Mouse (Mus musculus): ENCODE measurements around the gene Cacng6. TPM values are rescaled to one million over a fixed set of nuclear protein-coding genes. Genes with fewer than 3 reads are reported as not detected.

Cacng6 gene
- not detected in 2 replicates for polyA plus RNA-seq (2012; ENCODE audit: insufficient read depth, insufficient read length, missing spikeins)

GRCm38 (mm10) chr7:3423895-3424294 lies at the start of gene Cacng6:
Gene Cacng6, plus strand, starts transcription at chr7:3424195.
- Histone ChIP-seq H3K4me3 (ENCODE audit: insufficient read depth, low read length) (no peak within 1 kb of the TSS), H3K27ac (ENCODE audit: insufficient read depth, low read depth, low read length) (no peak within 1 kb of the TSS), H3K4me1 (ENCODE audit: control insufficient read depth, insufficient read depth, low read length) (peaks cover 14% of the 10 kb centered on the region)
- TF ChIP-seq CTCF (IDR thresholded peaks at IDR 0.05; ENCODE audit: low read depth, low read length) (no peak), POLR2A (IDR thresholded peaks at IDR 0.05; ENCODE audit: borderline replicate concordance, low read depth, low read length) (no peak)

DNA sequence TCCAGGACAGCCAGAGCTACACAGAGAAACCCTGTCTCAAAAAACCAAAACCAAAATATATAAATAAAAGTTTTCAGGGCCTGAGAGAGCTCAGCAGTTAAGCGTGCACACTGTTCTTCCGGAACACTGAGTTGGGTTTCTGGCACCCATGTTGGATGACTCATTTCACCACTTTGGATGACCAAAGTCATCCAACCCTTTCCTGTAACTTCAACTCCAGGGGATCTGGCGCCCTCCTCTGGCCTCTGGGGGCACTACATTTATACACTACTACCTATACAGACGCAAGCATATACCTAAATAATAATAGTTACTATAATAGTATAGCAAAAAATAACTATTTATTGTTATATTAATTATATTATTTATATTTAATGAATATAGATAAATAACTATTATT lies 47.2 kb upstream of the Cacng6 start:
- TF ChIP-seq CTCF (IDR thresholded peaks at IDR 0.05; ENCODE audit: low read depth, low read length) (peak; percentile 54), POLR2A (IDR thresholded peaks at IDR 0.05; ENCODE audit: borderline replicate concordance, low read depth, low read length) (no peak)
- Histone ChIP-seq H3K4me3 (ENCODE audit: insufficient read depth, low read length) (no peak overlapping the region), H3K4me1 (ENCODE audit: control insufficient read depth, insufficient read depth, low read length) (no peaks in the 10 kb centered on the region), H3K27ac (ENCODE audit: insufficient read depth, low read depth, low read length) (no peak overlapping the region)

GRCm38 (mm10) chr7:3382123-3382522 lies 41.9 kb upstream of the Cacng6 start:
- TF ChIP-seq POLR2A (IDR thresholded peaks at IDR 0.05; ENCODE audit: borderline replicate concordance, low read depth, low read length) (no peak), CTCF (IDR thresholded peaks at IDR 0.05; ENCODE audit: low read depth, low read length) (no peak)
- Histone ChIP-seq H3K4me3 (ENCODE audit: insufficient read depth, low read length) (no peak overlapping the region), H3K4me1 (ENCODE audit: control insufficient read depth, insufficient read depth, low read length) (no peaks in the 10 kb centered on the region), H3K27ac (ENCODE audit: insufficient read depth, low read depth, low read length) (no peak overlapping the region)

DNA sequence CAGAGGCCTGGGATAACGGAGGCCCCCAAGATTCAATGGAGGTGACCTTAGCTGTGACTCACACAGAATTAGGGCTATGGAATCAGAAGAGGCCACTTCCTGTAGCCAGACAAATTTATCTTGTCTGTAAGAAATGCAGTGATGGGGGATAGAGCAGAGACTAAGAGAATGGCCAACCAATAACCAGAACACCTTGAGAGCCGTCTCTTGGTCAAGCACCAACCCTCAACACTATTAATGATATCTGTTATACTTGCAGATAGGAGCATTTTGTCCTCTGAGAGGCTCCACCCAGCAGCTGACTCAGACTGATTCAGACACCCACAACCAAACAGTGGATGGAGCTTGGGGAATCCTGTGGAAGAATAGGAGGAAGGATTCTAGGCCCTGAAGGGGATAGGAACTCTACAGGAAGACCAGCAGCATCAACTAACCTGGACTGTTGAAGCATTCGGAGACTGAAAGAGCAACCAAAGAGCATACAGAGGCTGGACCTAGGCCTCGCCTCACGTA lies 39.1 kb upstream of the Cacng6 start:
- Histone ChIP-seq H3K4me1 (ENCODE audit: control insufficient read depth, insufficient read depth, low read length) (peaks cover 12% of the 10 kb centered on the region), H3K4me3 (ENCODE audit: insufficient read depth, low read length) (no peak overlapping the region), H3K27ac (ENCODE audit: insufficient read depth, low read depth, low read length) (no peak overlapping the region)
- TF ChIP-seq POLR2A (IDR thresholded peaks at IDR 0.05; ENCODE audit: borderline replicate concordance, low read depth, low read length): no peak

DNA sequence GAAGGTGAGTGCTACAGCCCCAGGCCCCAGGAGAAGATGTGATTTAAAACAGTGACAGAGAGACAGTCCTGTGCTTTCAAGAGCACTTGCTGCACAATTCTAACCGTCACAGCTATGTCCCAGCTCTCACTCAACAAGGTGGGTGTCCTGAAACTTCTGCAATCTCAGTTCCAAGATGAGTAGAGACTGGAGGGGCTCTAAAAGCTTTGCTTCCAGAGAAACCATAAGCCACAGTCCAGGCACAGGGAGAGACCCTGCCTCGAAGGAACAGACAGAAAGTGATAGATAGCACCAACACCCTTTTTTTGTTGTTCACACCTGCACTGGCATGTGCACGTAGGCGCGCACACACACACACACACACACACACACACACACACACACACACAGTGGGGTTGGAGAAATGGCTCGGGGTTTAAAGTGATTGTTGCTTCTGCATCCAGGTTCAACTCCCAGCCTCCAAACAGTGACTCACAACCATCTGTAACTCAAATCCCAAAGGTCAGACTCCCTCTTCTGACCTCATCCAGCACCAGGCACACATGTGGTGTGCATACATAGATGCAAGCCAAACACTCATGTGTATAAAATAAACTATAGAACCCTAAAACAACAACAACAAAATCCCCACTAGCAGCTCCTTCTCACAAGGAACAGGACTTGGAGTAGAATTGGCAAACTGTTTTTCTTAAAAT lies 37.8 kb upstream of the Cacng6 start:
- peaks cover 12% of the 10 kb centered on the region for H3K4me1 ChIP-seq (ENCODE audit: control insufficient read depth, insufficient read depth, low read length)
- H3K4me3 ChIP-seq (ENCODE audit: insufficient read depth, low read length): no peak overlapping the region
- TF ChIP-seq POLR2A (IDR thresholded peaks at IDR 0.05; ENCODE audit: borderline replicate concordance, low read depth, low read length) (no peak), CTCF (IDR thresholded peaks at IDR 0.05; ENCODE audit: low read depth, low read length) (no peak)
- no peak overlapping the region for H3K27ac ChIP-seq (ENCODE audit: insufficient read depth, low read depth, low read length)

- TF ChIP-seq CTCF (IDR thresholded peaks at IDR 0.05; ENCODE audit: low read depth, low read length) (no peak), POLR2A (IDR thresholded peaks at IDR 0.05; ENCODE audit: borderline replicate concordance, low read depth, low read length) (no peak)
- Histone ChIP-seq H3K4me1 (ENCODE audit: control insufficient read depth, insufficient read depth, low read length) (peaks cover 12% of the 10 kb centered on the region), H3K27ac (ENCODE audit: insufficient read depth, low read depth, low read length) (no peak overlapping the region), H3K4me3 (ENCODE audit: insufficient read depth, low read length) (no peak overlapping the region)
These were observed 36.2 kb upstream of the Cacng6 start for GRCm38 (mm10) chr7:3387761-3388160.

- Histone ChIP-seq H3K4me3 (ENCODE audit: insufficient read depth, low read length) (no peak overlapping the region), H3K4me1 (ENCODE audit: control insufficient read depth, insufficient read depth, low read length) (peaks cover 12% of the 10 kb centered on the region), H3K27ac (ENCODE audit: insufficient read depth, low read depth, low read length) (no peak overlapping the region)
- TF ChIP-seq CTCF (IDR thresholded peaks at IDR 0.05; ENCODE audit: low read depth, low read length): no peak
- no peak for TF ChIP-seq POLR2A (IDR thresholded peaks at IDR 0.05; ENCODE audit: borderline replicate concordance, low read depth, low read length)
These were observed 35.1 kb upstream of the Cacng6 start for GRCm38 (mm10) chr7:3388885-3389284.

GRCm38 (mm10) chr7:3389444-3390412 lies 34.3 kb upstream of the Cacng6 start:
- no peak for TF ChIP-seq POLR2A (IDR thresholded peaks at IDR 0.05; ENCODE audit: borderline replicate concordance, low read depth, low read length)
- no peak for TF ChIP-seq CTCF (IDR thresholded peaks at IDR 0.05; ENCODE audit: low read depth, low read length)
- no peak overlapping the region for H3K4me3 ChIP-seq (ENCODE audit: insufficient read depth, low read length)
- peaks cover 12% of the 10 kb centered on the region for H3K4me1 ChIP-seq (ENCODE audit: control insufficient read depth, insufficient read depth, low read length)
- no peak overlapping the region for H3K27ac ChIP-seq (ENCODE audit: insufficient read depth, low read depth, low read length)

DNA sequence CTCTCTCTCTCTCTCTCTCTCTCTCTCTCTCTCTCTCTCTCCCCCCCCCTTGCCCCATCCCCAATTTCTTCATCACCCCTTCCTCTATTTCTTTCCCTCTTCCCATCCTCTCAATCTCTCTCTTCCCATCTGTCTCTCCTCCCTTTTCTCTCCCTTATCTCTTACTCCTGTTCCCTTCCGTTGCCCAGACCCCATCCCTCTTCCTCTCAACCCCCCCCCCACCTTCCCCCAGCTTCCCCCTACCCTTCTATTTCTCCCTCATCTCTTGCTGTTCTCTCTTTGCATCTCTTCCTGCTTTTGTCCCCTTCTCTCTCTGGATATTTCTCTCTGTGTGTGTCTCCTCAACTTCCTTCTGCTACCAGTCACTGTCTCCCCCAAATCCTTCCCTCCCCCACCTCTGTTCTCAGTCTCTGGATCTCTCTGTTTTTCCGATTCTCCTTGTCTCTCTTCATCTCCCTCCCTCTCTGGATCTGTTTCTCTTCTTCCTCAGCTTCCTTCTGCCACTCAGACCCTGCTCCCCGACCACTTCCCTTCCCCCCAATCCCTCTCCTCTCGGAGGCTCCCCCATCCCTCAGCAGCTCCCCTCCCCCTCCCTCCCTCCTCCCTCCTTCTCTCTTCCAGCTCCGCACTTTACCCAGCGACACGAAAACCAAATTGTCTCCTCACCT lies 33.4 kb upstream of the Cacng6 start, which contains the start of gene Cacng8:
Gene Cacng8 (plus strand): TSS at position 271 of the 668 bp plus-strand sequence.
- Histone ChIP-seq H3K4me1 (ENCODE audit: control insufficient read depth, insufficient read depth, low read length) (peaks cover 12% of the 10 kb centered on the region), H3K27ac (ENCODE audit: insufficient read depth, low read depth, low read length) (no peak within 1 kb of the TSS), H3K4me3 (ENCODE audit: insufficient read depth, low read length) (no peak within 1 kb of the TSS)
- no peak for TF ChIP-seq CTCF (IDR thresholded peaks at IDR 0.05; ENCODE audit: low read depth, low read length)
- no peak for TF ChIP-seq POLR2A (IDR thresholded peaks at IDR 0.05; ENCODE audit: borderline replicate concordance, low read depth, low read length)
